Comparison of ENCODE assay signal across 8 mouse cellular contexts in genomic region chr5:74535240-74536021, GRCm38 (mm10). TPM values are rescaled to one million over a fixed set of nuclear protein-coding genes. Genes with fewer than 3 reads are reported as not detected.
DNase-seq lines count a peak whose midpoint lies in the region; ATAC-seq and TF ChIP-seq lines count a peak whose summit lies in the region.

Fip1l1 (plus strand) TSS chr5:74535449.

- H3K27ac ChIP-seq in cortical plate, adult 2 months (ENCODE audit: insufficient read depth, low read length) = peak within 1 kb of the TSS; percentile 79

- ATAC-seq in activated CD4-positive, CD25-positive, alpha-beta regulatory T cell, adult 4 months = peak; percentile 71
- peak; percentile 60 for ATAC-seq in megakaryocyte progenitor cell, adult 5-6 weeks (replicated peaks; ENCODE audit: poor library complexity)

- H3K4me1 ChIP-seq in cortical plate, adult 2 months (ENCODE audit: control insufficient read depth, insufficient read depth, low read length) = peaks cover 2% of the 10 kb centered on the region; the same call in 1 of the 2 replicates

- peak within 1 kb of the TSS; percentile 97 for H3K4me3 ChIP-seq in cortical plate, adult 2 months (ENCODE audit: insufficient read depth, low read length)

- DNase-seq in gastrocnemius, postnatal 10 days = peak; percentile 92
- DNase-seq in induced T-regulatory cell, adult 2 months (ENCODE audit: low read depth) = peak; percentile 98
- DNase-seq in left cerebral cortex, adult 9 months (ENCODE audit: low spot score in 2 of 2) = peak; percentile 57 to 86
- peak; percentile 95 for DNase-seq in right cerebral cortex, postnatal 14 days
- peak; percentile 83 to 87 for DNase-seq in urinary bladder, postnatal 36 days (ENCODE audit: low spot score in 2 of 2)

- peak; percentile 76; the same call in 1 of the 2 replicates for TF ChIP-seq POLR2A in cortical plate, adult 2 months (IDR thresholded peaks at IDR 0.05; ENCODE audit: extremely low read depth, insufficient read depth, low read length)

- no peak for TF ChIP-seq CTCF in cortical plate, adult 2 months (IDR thresholded peaks at IDR 0.05; ENCODE audit: extremely low read depth, insufficient read depth, low read length)

RNA-seq across cellular contexts. Expression of gene Fip1l1, which starts in this region (rescaled TPM):
- 10 to 100 TPM; 72.6 to 82.9 TPM for polyA plus RNA-seq in activated CD4-positive, CD25-positive, alpha-beta regulatory T cell, adult 4 months (2017; shearing (Covaris generic))
- polyA plus RNA-seq in cortical plate, adult 2 months (2012; rRNA removed) = 52.0 and 59.0 TPM in 2 replicates
- 10 to 100 TPM; 29.6 to 38.2 TPM for total RNA-seq in gastrocnemius, postnatal 10 days (2021)
- 88.3 and 92.9 TPM in 2 replicates for total RNA-seq in megakaryocyte progenitor cell, adult 5-6 weeks (2015)
- total RNA-seq in megakaryocyte progenitor cell, adult 5-6 weeks (2017) = 142 and 184 TPM in 2 replicates

Comparison
In these comparisons a context has a peak if more than half of its experiments do, and no peak if none do; other contexts are left out.
1. Peak in every context shown above with its lines: DNase-seq, ATAC-seq, H3K4me3 ChIP-seq and H3K27ac ChIP-seq.